In genomic region chr14:118937533-118938492, GRCm38 (mm10) we compare ENCODE assay signal across 1 mouse cellular context.
A peak's percentile ranks its signal among the peaks of the same experiment; 100 is the strongest.
TF ChIP-seq lines count a peak whose summit lies in the region.

Dnajc3 (plus strand) TSS chr14:118937976.

TF ChIP-seq in CH12.LX, 34 proteins besides CTCF, POLR2A, EP300 and RAD21 (continued from another document):
- TF ChIP-seq MXI1 (IDR thresholded peaks at IDR 0.05; ENCODE audit: low read depth, low read length) (peak; percentile 72), PAX5 (IDR thresholded peaks at IDR 0.05; ENCODE audit: low read length) (no peak)
TF ChIP-seq in CH12.LX: peak in this region for 11.
